Mouse (Mus musculus): ENCODE measurements around the gene Fer.

Fer gene

DNA sequence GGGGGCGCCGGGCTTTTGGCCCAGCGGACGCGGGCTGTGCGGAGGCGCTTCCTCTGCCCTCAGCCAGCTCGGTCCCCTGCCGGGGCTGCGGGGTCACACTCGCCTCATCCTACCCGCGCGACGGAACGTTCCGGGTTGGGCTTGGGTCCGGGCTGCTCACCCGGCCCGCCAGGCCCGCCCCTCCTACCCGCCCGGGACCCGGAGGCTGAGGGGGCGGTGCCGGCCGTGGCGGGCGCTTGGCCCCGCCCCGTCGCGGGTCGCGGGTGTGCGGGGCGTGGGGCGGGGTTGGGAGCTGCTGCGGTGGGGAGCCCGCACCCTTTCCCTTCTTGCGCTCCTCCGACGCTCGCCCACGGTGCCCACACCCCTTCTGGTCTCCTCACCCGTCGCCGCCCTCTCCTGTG is 1.3 kb downstream of the Fer start:
- no peak for DNase-seq (ENCODE audit: extremely low read depth, low read depth)

DNA sequence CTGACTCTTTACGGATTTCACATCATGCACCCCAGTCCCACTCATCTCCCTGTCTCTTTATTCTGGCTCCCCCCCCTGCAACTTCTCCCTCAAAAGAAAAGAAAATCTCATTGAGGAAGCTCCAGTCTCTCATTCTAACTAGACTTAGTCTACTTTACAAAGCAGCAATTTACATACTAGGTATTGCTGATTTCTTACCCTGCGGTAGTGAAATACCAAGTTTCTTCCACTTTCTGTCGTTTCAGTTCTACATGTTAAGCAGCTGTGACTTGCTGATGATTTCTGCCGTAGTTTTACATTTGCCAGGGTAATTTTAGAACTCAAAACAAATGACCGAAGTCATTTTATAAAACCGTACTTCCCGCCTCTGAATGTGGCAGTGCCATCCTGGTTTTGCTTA is 8.9 kb downstream of the Fer start:
- DNase-seq (ENCODE audit: extremely low read depth, low read depth): no peak

DNA sequence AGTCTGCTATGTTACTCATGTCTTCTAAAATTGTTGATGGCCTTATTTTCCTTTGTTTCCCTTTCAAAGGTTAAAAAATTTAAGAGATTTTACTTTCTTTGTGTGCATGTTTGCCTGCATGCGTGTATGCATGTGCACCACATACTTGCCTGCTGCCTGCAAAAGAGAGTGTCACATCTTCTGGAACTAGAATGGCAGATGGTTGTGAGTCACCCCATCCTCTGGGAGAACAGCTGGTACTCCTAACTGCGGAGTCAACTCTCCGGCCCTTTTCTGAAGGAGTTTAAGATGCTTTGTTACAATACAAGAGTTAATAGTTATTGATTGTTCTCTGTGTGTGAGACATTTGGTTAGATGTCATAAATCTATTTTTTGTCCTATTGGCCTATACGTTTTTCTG is 16.0 kb downstream of the Fer start:
- no peak for DNase-seq (ENCODE audit: extremely low read depth, low read depth)

DNA sequence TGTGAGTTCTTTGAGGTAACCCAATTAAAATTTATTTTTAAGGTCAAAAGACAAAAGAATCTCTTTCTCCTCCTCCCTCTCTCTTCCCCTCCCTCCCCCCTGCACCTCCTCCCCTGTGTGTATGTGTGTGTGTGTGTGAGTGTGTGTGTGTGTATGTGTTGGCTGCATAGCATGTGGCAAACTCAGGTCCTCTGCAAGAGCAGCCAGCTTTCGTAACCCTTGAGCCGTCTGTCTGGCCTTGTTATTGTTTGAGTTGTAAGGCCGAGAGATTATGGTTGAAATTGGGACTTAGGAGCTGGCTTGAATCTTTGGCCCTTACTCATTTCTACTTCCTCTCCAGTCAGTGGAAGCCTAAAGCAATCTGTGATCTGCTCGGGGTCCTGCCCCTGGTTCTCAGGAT is 17.1 kb downstream of the Fer start:
- DNase-seq (ENCODE audit: extremely low read depth, low read depth): no peak

GRCm38 (mm10) chr17:63886988-63887387 is 24.1 kb downstream of the Fer start:
- DNase-seq (ENCODE audit: extremely low read depth, low read depth): no peak

- no peak for DNase-seq (ENCODE audit: extremely low read depth, low read depth)
Measured at GRCm38 (mm10) chr17:63890611-63891010, 27.7 kb downstream of the Fer start.

- DNase-seq (ENCODE audit: extremely low read depth, low read depth): no peak
Measured at GRCm38 (mm10) chr17:63895829-63896228, 33.0 kb downstream of the Fer start.

DNA sequence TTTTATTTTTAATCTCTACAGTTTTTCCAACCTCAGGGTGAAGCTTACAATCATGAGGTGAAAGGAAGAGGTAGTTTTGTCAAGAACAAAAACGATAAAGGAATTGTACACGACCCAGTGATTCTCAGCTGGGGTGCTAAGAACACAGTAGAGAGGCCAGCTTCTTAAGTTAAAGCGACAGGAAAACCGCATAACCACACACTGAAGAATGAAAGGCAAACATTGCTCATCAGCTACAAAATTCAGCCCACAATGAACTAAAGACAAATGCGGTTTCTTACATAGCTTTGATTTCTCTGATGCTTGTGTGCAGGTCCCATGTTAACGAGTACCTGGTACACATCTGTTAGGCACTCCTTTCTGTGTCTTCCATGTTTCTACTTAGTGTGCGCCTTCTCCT is 34.2 kb downstream of the Fer start:
- no peak for DNase-seq (ENCODE audit: extremely low read depth, low read depth)

- DNase-seq (ENCODE audit: extremely low read depth, low read depth): no peak
Measured at GRCm38 (mm10) chr17:63909297-63909696, 46.4 kb downstream of the Fer start.

DNA sequence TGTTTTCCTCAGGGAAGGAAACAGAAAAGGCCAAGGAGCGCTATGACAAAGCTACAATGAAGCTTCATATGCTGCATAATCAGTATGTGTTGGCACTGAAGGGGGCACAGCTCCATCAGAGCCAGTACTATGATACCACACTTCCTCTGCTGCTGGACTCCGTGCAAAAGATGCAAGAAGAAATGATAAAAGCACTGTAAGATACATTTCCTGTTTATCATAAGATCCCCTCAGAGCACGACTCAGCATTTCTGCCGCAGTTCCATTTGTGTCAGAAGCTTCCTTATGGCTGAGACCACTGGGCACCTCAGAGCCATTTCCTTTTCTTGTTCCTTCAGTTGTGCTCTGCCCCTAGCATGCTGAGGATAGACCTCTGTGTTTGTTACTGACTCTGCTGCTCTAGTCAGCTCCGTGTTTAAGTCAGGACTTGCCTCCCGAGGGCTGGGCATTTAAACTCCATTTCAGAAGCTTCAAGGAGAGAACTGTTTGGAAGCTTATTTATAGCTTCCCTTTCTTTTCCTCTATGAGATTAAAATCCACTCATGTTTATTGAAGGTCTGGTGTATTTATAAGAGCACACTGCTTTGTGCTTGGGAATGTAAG is 58.8 kb downstream of the Fer start:
- peak; percentile 50 for DNase-seq (ENCODE audit: extremely low read depth, low read depth)

DNA sequence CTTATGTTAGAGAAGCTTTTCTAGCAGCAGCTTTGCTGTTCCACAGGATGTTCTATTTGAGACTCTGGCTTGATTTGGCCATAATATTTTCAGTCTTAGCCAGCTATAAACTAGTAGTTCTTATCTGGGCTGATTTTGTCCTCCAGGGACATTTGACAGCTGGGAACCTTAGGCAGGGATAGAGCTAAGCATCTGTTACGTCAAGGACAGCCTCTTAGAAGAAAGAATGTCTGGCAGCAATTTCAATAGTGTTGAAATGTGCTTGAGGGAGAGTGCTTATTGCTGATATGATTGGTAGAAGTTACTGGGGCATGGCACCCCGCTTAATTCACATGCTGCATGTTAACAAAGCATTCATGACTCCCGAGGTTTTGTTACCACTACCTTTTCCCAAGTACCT is 62.7 kb downstream of the Fer start:
- no peak for DNase-seq (ENCODE audit: extremely low read depth, low read depth)

DNA sequence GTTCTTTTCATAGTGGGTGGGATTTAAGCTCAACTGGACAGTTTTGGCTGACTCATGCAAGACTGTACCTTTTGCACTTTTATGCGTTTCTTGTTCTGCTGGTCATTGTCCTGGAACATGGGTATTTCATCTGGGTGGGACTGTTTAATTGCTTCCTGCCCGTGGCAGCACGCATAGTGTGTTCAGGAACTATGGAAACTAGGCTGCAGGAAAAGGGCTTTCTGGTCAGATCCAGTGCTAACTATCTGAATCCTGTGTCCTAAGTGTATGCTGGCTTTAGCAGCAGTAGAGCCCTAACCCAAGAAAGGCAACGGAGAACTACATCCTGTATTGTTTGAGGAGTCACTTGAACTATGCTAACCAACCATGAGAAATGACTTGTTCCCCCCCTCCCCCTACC is 67.8 kb downstream of the Fer start:
- no peak for DNase-seq (ENCODE audit: extremely low read depth, low read depth)

DNA sequence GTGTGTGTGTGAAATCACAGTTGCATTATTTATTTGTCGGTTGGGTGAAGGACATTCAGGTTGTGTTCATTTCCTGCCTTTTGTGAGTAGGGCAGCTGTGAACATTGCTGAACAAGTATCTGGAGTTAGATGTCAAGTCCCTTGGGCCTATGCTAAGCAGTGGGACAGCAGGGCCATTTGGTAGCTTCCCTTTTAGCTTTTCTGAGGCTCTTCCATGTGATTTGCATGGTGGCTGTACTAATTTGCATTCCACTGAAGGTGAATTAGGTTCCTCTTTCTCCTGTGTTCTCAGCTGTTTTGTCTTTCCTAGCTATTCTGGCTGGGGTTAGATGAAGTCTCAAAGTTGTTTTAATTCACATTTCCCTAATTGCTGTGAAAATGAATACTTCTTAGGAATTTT is 68.7 kb downstream of the Fer start:
- DNase-seq (ENCODE audit: extremely low read depth, low read depth): peak; percentile 52

- DNase-seq (ENCODE audit: extremely low read depth, low read depth): no peak
Measured at GRCm38 (mm10) chr17:63935408-63935807, 72.5 kb downstream of the Fer start.

- no peak for DNase-seq (ENCODE audit: extremely low read depth, low read depth)
Measured at GRCm38 (mm10) chr17:63937886-63938285, 75.0 kb downstream of the Fer start.

DNA sequence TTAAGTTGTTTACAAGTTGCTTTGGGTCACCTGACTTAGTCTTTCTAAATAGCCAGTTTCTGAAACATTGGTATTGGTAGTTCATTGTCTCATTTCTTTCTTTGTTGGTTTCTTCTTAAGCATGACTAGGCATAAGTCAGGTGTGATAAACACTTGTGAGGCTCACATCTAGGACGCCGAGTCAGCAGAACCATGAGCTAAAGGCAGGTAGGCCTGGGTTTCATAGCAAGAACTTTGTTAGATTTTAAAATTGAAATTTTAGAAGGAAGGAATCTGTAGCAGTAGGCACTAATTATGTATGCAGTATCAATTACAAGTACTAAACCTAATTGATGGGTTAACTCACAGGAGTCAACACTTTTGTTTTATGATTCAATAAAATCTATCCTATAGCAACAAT is 83.9 kb downstream of the Fer start:
- no peak for DNase-seq (ENCODE audit: extremely low read depth, low read depth)

- no peak for DNase-seq (ENCODE audit: extremely low read depth, low read depth)
Measured at GRCm38 (mm10) chr17:63948811-63949210, 85.9 kb downstream of the Fer start.

DNA sequence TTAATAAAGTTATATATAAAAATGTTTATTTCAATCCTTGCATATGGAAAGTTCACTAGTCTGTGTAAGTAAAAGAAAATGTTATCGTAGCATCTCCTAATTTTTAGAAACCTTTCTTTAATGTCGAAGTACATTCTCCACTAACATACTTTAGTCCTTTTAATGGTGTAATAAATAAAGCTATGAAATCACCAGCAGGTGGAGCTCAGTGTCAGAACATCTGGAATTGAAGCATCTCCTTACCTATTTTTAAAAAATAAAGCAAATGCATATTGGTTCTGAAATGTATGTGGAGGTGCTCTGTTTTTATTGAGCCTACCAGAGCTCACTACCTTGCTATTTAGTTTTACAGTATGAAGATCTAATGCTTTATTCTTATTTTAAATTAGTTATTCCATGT is 88.6 kb downstream of the Fer start:
- peak; percentile 6 for DNase-seq (ENCODE audit: extremely low read depth, low read depth)

- no peak for DNase-seq (ENCODE audit: extremely low read depth, low read depth)
Measured at GRCm38 (mm10) chr17:63967091-63967490, 104.2 kb downstream of the Fer start.

GRCm38 (mm10) chr17:63969448-63969847 is 106.6 kb downstream of the Fer start:
- no peak for DNase-seq (ENCODE audit: extremely low read depth, low read depth)

DNA sequence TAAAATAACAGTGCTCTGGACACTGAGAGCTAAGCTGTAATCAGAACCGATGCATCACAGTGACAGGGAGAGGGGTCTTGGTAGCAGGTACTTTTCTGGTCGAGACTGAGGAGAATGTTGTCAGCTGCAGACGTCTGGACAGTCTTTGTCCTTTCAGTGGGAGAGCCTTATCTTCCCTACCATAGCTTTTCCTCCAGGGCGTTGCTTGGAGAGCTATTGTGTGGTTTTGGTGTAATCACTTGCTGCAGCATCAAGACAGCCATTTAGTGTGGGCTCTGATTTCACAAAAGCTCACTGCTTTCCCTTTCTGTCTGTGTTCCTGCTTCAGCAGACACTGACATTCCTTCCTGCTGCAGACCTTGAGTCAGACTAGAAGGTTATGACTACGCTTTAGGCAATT is 107.4 kb downstream of the Fer start:
- DNase-seq (ENCODE audit: extremely low read depth, low read depth): peak; percentile 22

- no peak for DNase-seq (ENCODE audit: extremely low read depth, low read depth)
Measured at GRCm38 (mm10) chr17:63970939-63971338, 108.1 kb downstream of the Fer start.

GRCm38 (mm10) chr17:63972181-63972580 is 109.3 kb downstream of the Fer start:
- DNase-seq (ENCODE audit: extremely low read depth, low read depth): no peak

DNA sequence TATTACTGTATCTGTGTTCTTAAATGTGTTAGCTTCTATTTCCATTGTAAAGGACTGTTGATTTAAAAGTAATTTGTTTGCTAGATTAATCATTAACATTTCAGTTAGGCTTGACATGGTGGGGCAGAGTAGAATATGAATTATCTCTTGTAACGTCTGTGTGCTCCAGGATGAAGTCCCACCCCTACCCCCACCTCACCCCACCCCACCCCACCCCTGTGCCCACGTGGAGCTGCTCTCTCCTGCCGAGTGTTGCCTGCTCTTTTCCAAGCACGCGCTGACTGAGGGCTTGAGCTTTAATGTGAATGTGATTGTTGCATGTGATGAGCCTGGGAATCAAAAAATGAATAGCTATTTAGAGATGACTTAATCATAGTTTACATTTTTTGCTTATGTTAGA is 110.9 kb downstream of the Fer start:
- no peak for DNase-seq (ENCODE audit: extremely low read depth, low read depth)
